Mouse (Mus musculus) MEL (cell line): ENCODE measurements around the gene Gm38431. TPM values are rescaled to one million over a fixed set of nuclear protein-coding genes. Genes with fewer than 3 reads are reported as not detected.

Experiments used
- DNase-seq: peaks from one replicate; pipeline ENCODE4 v3.0.0; 2011; ENCODE audit warnings: low read depth, low spot score
- H3K27ac ChIP-seq: 2 replicates; pipeline ENCODE4 v1.5.1; 2012; ENCODE audit warnings: low read depth, mild to moderate bottlenecking, control low read depth, low read length, moderate library complexity; ENCODE audit not compliant: control insufficient read depth
- H3K27me3 ChIP-seq, 2 experiments: fragments of 150-350 bp in 1 of 2; sonication (generic) in 1 of 2; 2 replicates each; pipeline ENCODE4 v1.6.1; 2012; ENCODE audit warnings: low read length in 2 of 2, mild to moderate bottlenecking in 2 of 2, improper control_type of control experiment in 1 of 2, moderate library complexity in 1 of 2; ENCODE audit not compliant: insufficient read depth in 2 of 2, control insufficient read depth in 1 of 2
- H3K36me3 ChIP-seq, 2 experiments: 2 replicates each; pipeline ENCODE4 v1.6.1; 2012 to 2014; ENCODE audit warnings: low read length in 2 of 2, improper control_type of control experiment in 1 of 2, inconsistent platforms in 1 of 2, mild to moderate bottlenecking in 1 of 2; ENCODE audit not compliant: insufficient read depth in 2 of 2, control insufficient read depth in 1 of 2
- H3K4me1 ChIP-seq, 2 experiments: fragments of 150-350 bp in 1 of 2; sonication (generic) in 1 of 2; 2 replicates each; pipeline ENCODE4 v1.6.1; 2012; ENCODE audit warnings: low read length in 2 of 2, improper control_type of control experiment in 1 of 2, mild to moderate bottlenecking in 1 of 2; ENCODE audit not compliant: insufficient read depth in 2 of 2, control insufficient read depth in 1 of 2
- H3K4me3 ChIP-seq, 2 experiments: fragments of 150-350 bp in 1 of 2; sonication (generic) in 1 of 2; 2 replicates each; pipeline ENCODE4 v1.5.1; 2012; ENCODE audit warnings: low read depth in 2 of 2, low read length in 2 of 2, mild to moderate bottlenecking in 2 of 2, moderate library complexity in 2 of 2, control low read depth in 1 of 2, improper control_type of control experiment in 1 of 2; ENCODE audit not compliant: control insufficient read depth in 1 of 2, insufficient read depth in 1 of 2
- H3K79me2 ChIP-seq: 2 replicates; pipeline ENCODE4 v1.6.1; 2012; ENCODE audit warnings: mild to moderate bottlenecking, low read length, moderate library complexity; ENCODE audit not compliant: control insufficient read depth, poor library complexity, insufficient read depth
- H3K9ac ChIP-seq: 2 replicates; pipeline ENCODE4 v1.6.1; 2012; ENCODE audit warnings: low read depth, mild to moderate bottlenecking, control low read depth, low read length, moderate library complexity; ENCODE audit not compliant: control insufficient read depth, poor library complexity, severe bottlenecking
- H3K9me3 ChIP-seq: fragments of 150-350 bp; sonication (generic); replicated peaks from 2 replicates; pipeline ENCODE4 v1.6.1; 2012; ENCODE audit warnings: mild to moderate bottlenecking, low read length, improper control_type of control experiment, moderate library complexity; ENCODE audit not compliant: insufficient read depth
- BHLHE40 ChIP-seq: IDR thresholded peaks from 2 replicates; pipeline ENCODE4 v1.6.1; 2012; ENCODE audit warnings: low read depth, mild to moderate bottlenecking, inconsistent platforms, low read length, improper control_type of control experiment, borderline replicate concordance
- CTCF ChIP-seq, 3 experiments: IDR thresholded peaks in 2 of 3; conservative IDR thresholded peaks in 1 of 3; 2 replicates each; pipeline ENCODE4 v1.5.1; 2011 to 2012; ENCODE audit warnings: low read length in 3 of 3, low read depth in 2 of 3, mild to moderate bottlenecking in 2 of 3, improper control_type of control experiment in 1 of 3, inconsistent platforms in 1 of 3, mixed read lengths in 1 of 3, moderate library complexity in 1 of 3; ENCODE audit not compliant: control insufficient read depth in 1 of 3, insufficient read depth in 1 of 3, poor library complexity in 1 of 3, severe bottlenecking in 1 of 3
- E2F4 ChIP-seq: IDR thresholded peaks from 2 replicates; pipeline ENCODE4 v1.6.1; 2011; ENCODE audit warnings: low read depth, low read length, improper control_type of control experiment, borderline replicate concordance
- EP300 ChIP-seq, 2 experiments: IDR thresholded peaks; 2 replicates each; pipeline ENCODE4 v1.6.1; 2011; ENCODE audit warnings: improper control_type of control experiment in 2 of 2, low read length in 2 of 2, low read depth in 1 of 2, mild to moderate bottlenecking in 1 of 2
- ETS1 ChIP-seq: IDR thresholded peaks from 2 replicates; pipeline ENCODE4 v1.6.1; 2012; ENCODE audit warnings: low read depth, mild to moderate bottlenecking, inconsistent platforms, low read length, improper control_type of control experiment, moderate library complexity
- HCFC1 ChIP-seq: IDR thresholded peaks from 2 replicates; pipeline ENCODE4 v1.6.1; 2012; ENCODE audit warnings: low read depth, mild to moderate bottlenecking, inconsistent platforms, low read length, improper control_type of control experiment, moderate library complexity
- JUND ChIP-seq: IDR thresholded peaks from 2 replicates; pipeline ENCODE4 v1.6.1; 2011; ENCODE audit warnings: low read depth, mild to moderate bottlenecking, improper control_type of control experiment, low read length
- KAT2A ChIP-seq: conservative IDR thresholded peaks from 2 replicates; pipeline ENCODE4 v1.6.1; 2012; ENCODE audit warnings: low read depth, low read length, improper control_type of control experiment, inconsistent platforms
- MAX ChIP-seq: IDR thresholded peaks from 2 replicates; pipeline ENCODE4 v1.6.1; 2011; ENCODE audit warnings: low read length, improper control_type of control experiment
- MAZ ChIP-seq: IDR thresholded peaks from 2 replicates; pipeline ENCODE4 v1.6.1; 2012; ENCODE audit warnings: low read depth, mild to moderate bottlenecking, inconsistent platforms, low read length, improper control_type of control experiment
- MXI1 ChIP-seq: IDR thresholded peaks from 2 replicates; pipeline ENCODE4 v1.6.1; 2011; ENCODE audit warnings: mild to moderate bottlenecking, low read depth, low read length, improper control_type of control experiment
- NRF1 ChIP-seq: IDR thresholded peaks from 2 replicates; pipeline ENCODE4 v1.6.1; 2014; ENCODE audit warnings: low read depth, mild to moderate bottlenecking, inconsistent platforms, low read length, improper control_type of control experiment, moderate library complexity; ENCODE audit not compliant: poor library complexity, insufficient read depth, severe bottlenecking
- POLR2AphosphoS5 ChIP-seq: IDR thresholded peaks from 2 replicates; pipeline ENCODE4 v1.6.1; 2012; ENCODE audit warnings: low read depth, borderline replicate concordance, mild to moderate bottlenecking, inconsistent platforms, low read length, moderate library complexity, mixed read lengths
- RAD21 ChIP-seq: IDR thresholded peaks from 2 replicates; pipeline ENCODE4 v1.6.1; 2011; ENCODE audit warnings: mild to moderate bottlenecking, low read depth, low read length, improper control_type of control experiment
- SIN3A ChIP-seq: IDR thresholded peaks from 2 replicates; pipeline ENCODE4 v1.6.1; 2012; ENCODE audit warnings: low read length, improper control_type of control experiment, inconsistent platforms
- SMC3 ChIP-seq: IDR thresholded peaks from 2 replicates; pipeline ENCODE4 v1.6.1; 2011; ENCODE audit warnings: low read depth, low read length, improper control_type of control experiment
- TCF12 ChIP-seq: IDR thresholded peaks from 2 replicates; pipeline ENCODE4 v1.6.1; 2014; ENCODE audit warnings: low read depth, mild to moderate bottlenecking, inconsistent platforms, low read length, improper control_type of control experiment, moderate library complexity
- UBTF ChIP-seq: IDR thresholded peaks from 2 replicates; pipeline ENCODE4 v1.6.1; 2012; ENCODE audit warnings: low read depth, mild to moderate bottlenecking, inconsistent platforms, low read length, improper control_type of control experiment, moderate library complexity, borderline replicate concordance; ENCODE audit not compliant: insufficient read depth
- USF1 ChIP-seq: IDR thresholded peaks from 2 replicates; pipeline ENCODE4 v1.6.1; 2014; ENCODE audit warnings: low read depth, mild to moderate bottlenecking, inconsistent platforms, low read length, improper control_type of control experiment, moderate library complexity
- ZC3H11A ChIP-seq: IDR thresholded peaks from 2 replicates; pipeline ENCODE4 v1.6.1; 2012; ENCODE audit warnings: low read depth, mild to moderate bottlenecking, inconsistent platforms, low read length, improper control_type of control experiment
- ZKSCAN1 ChIP-seq: IDR thresholded peaks from 2 replicates; pipeline ENCODE4 v1.6.1; 2012; ENCODE audit warnings: low read depth, mild to moderate bottlenecking, inconsistent platforms, low read length, improper control_type of control experiment, moderate library complexity
- ZMIZ1 ChIP-seq: IDR thresholded peaks from 2 replicates; pipeline ENCODE4 v1.6.1; 2012; ENCODE audit warnings: low read depth, mild to moderate bottlenecking, inconsistent platforms, low read length, improper control_type of control experiment, moderate library complexity
- ZNF384 ChIP-seq: IDR thresholded peaks from 2 replicates; pipeline ENCODE4 v1.6.1; 2012; ENCODE audit warnings: low read depth, mild to moderate bottlenecking, inconsistent platforms, low read length, improper control_type of control experiment
- polyA plus RNA-seq, 2 experiments: library from polyadenylated mRNA; stranded (reverse) in 1 of 2; unstranded in 1 of 2; fragments of >175 nt in 1 of 2; fragments of >200 nt in 1 of 2; gene quantifications; 2 replicates each; pipeline versions ENCODE4 v1.2.1 to v1.2.4; 2012; ENCODE audit warnings: low replicate concordance in 2 of 2, low read depth in 1 of 2; ENCODE audit not compliant: insufficient read length in 2 of 2, insufficient read depth in 1 of 2, missing spikeins in 1 of 2
- total RNA-seq: library from RNA; depleted of rRNA; stranded (reverse); fragments of 300-350 nt; gene quantifications from 2 replicates; pipeline ENCODE4 v1.2.3, GENCODE M21; 2012

Gm38431 gene
- total and polyA plus RNA-seq, 3 experiments: 38.9 to 191 (median 42.1) TPM

DNA sequence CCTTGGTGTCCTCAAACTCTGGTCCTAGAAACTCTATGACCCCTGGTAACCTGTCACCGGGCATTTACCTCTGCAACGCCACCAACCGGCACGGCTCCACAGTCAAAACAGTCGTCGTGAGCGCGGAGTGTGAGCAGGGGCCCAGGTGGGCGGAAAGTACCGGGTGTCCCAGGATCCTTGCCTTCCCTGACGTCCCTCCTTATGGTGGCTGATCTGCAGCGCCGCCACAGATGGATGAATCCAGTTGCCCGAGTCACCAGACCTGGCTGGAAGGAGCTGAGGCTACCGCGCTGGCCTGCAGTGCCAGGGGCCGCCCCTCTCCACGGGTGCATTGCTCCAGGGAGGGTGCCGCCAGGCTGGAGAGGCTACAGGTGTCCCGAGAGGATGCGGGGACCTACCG is 55.1 kb downstream of the Gm38431 start:
- TF ChIP-seq HCFC1 (no peak), MAZ (no peak), MAX (no peak), ZKSCAN1 (no peak), EP300 (IDR thresholded peaks at IDR 0.05; ENCODE audit: low read depth in 1 of 2, low read length in 2 of 2) (no peak), BHLHE40 (no peak), ETS1 (no peak), SIN3A (no peak), JUND (no peak), NRF1 (no peak), CTCF (IDR thresholded peaks at IDR 0.05 in 2 of 3, conservative IDR thresholded peaks at IDR 0.05 in 1 of 3; ENCODE audit: control insufficient read depth in 1 of 3, insufficient read depth in 1 of 3, low read depth in 2 of 3, low read length in 3 of 3, poor library complexity in 1 of 3, severe bottlenecking in 1 of 3) (no peak), E2F4 (no peak), RAD21 (no peak), ZMIZ1 (no peak), ZNF384 (no peak), POLR2AphosphoS5 (no peak), ZC3H11A (no peak), TCF12 (no peak)
- H3K79me2 ChIP-seq: peaks cover 9% of the 10 kb centered on the region
- H3K4me3 ChIP-seq: no peak overlapping the region
- no peaks in the 10 kb centered on the region for H3K9me3 ChIP-seq
- no peak overlapping the region for H3K27ac ChIP-seq
- H3K9ac ChIP-seq: no peak overlapping the region
- no peak for DNase-seq
- H3K36me3 ChIP-seq: peaks cover 0 to 24% of the 10 kb centered on the region in 2 experiments; a peak in 2 of 4 replicates
- no peaks in the 10 kb centered on the region for H3K27me3 ChIP-seq
- peaks cover 15 to 39% of the 10 kb centered on the region in 2 experiments for H3K4me1 ChIP-seq

- TF ChIP-seq ZMIZ1 (no peak), MXI1 (no peak), UBTF (no peak), SMC3 (no peak), KAT2A (no peak), JUND (no peak), ZNF384 (no peak), MAZ (no peak), USF1 (no peak), NRF1 (no peak)
- H3K36me3 ChIP-seq: peaks cover 0 to 19% of the 10 kb centered on the region in 2 experiments; a peak in 2 of 4 replicates
- H3K4me3 ChIP-seq: no peak overlapping the region
- DNase-seq: no peak
- no peaks in the 10 kb centered on the region for H3K9me3 ChIP-seq
- H3K79me2 ChIP-seq: peaks cover 9% of the 10 kb centered on the region
- peaks cover 13 to 34% of the 10 kb centered on the region in 2 experiments for H3K4me1 ChIP-seq
- no peak overlapping the region for H3K27ac ChIP-seq
- H3K9ac ChIP-seq: no peak overlapping the region
- no peaks in the 10 kb centered on the region for H3K27me3 ChIP-seq
Measured at GRCm38 (mm10) chr9:21036161-21036560, 55.6 kb downstream of the Gm38431 start.
